Mouse (Mus musculus) midbrain, embryonic 13.5 days (tissue): Measurements from ENCODE around the gene Irak1. TPM values are rescaled to one million over a fixed set of nuclear protein-coding genes. Genes with fewer than 3 reads are reported as not detected.

ENCODE experiments used
- microRNA counts: library from miRNA; unstranded; fragments of <30 nt; microRNA quantifications from one replicate; lab custom pipeline; 2016
- microRNA-seq: library from miRNA; unstranded; fragments of <30 nt; microRNA quantifications from one replicate; pipeline ENCODE4, GENCODE M21; 2016
- polyA plus RNA-seq: library from polyadenylated mRNA; unstranded; fragments of >200 nt; fragmentation: Nextera tagmentation; extraction: Ambion mirVana; gene quantifications from 2 replicates; pipeline ENCODE4 v1.2.1, GENCODE M21; 2015

The Irak1 gene
- polyA plus RNA-seq, 1 experiment from 2014 or later = 44.3 TPM

MicroRNAs within 50 kb of the gene (microRNA counts, 519-probe panel; counts per million panel counts)
- 110 counts per million, percentile 56 among the panel's probes with 10 or more counts for microRNA mmu-miR-718 (lab: Ali Mortazavi, UCI)

Small RNAs within 50 kb of the gene (microRNA-seq; reads per million reads assigned to microRNA genes)
- gene Mir5132 = 0.62 reads per million
- gene Mir718 = not detected

Other genes starting within 250 kb of the Irak1 start
- 1.3 and 1.4 TPM in 2 replicates for gene Srpk3, start 249.5 kb downstream of the Irak1 start, polyA plus RNA-seq
- gene Idh3g, start 237.0 kb downstream of the Irak1 start, polyA plus RNA-seq = 225 and 228 TPM in 2 replicates
- 133 and 139 TPM in 2 replicates for gene Ssr4, start 236.9 kb downstream of the Irak1 start, polyA plus RNA-seq
- 4.3 and 4.7 TPM in 2 replicates for gene Pdzd4, start 198.9 kb downstream of the Irak1 start, polyA plus RNA-seq
- 0.24 and 0.27 TPM in 2 replicates for gene Avpr2, start 131.8 kb downstream of the Irak1 start, polyA plus RNA-seq
- gene L1cam, start 127.8 kb downstream of the Irak1 start, polyA plus RNA-seq = 73.8 and 80.8 TPM in 2 replicates
- gene Arhgap4, start 102.0 kb downstream of the Irak1 start, polyA plus RNA-seq = 2.8 and 2.9 TPM in 2 replicates
- 107 and 108 TPM in 2 replicates for gene Naa10, start 102.0 kb downstream of the Irak1 start, polyA plus RNA-seq
- 10.5 and 12.3 TPM in 2 replicates for gene Renbp, start 93.1 kb downstream of the Irak1 start, polyA plus RNA-seq
- gene Hcfc1, start 57.6 kb downstream of the Irak1 start, polyA plus RNA-seq = 61.9 and 63.0 TPM in 2 replicates
- gene Opn1mw, start 103.5 kb upstream of the Irak1 start, polyA plus RNA-seq = not detected in 2 replicates
- 17.0 and 18.9 TPM in 2 replicates for gene Mecp2, start 111.4 kb upstream of the Irak1 start, polyA plus RNA-seq
- not detected in 2 replicates for gene Tex28, start 143.9 kb upstream of the Irak1 start, polyA plus RNA-seq
- gene Tktl1, start 153.3 kb upstream of the Irak1 start, polyA plus RNA-seq = 0.08 and 0.13 TPM in 2 replicates
- 102 and 109 TPM in 2 replicates for gene Flna, start 225.9 kb upstream of the Irak1 start, polyA plus RNA-seq
- gene Emd, start 230.8 kb upstream of the Irak1 start, polyA plus RNA-seq = 19.2 and 20.4 TPM in 2 replicates
- 542 and 551 TPM in 2 replicates for gene Rpl10, start 246.9 kb upstream of the Irak1 start, polyA plus RNA-seq